Mouse (Mus musculus) urinary bladder, postnatal 25 days (tissue): ENCODE data around the gene Bspry.

Experiments used
- DNase-seq: peaks from one replicate; pipeline ENCODE4 v3.0.0; 2022; ENCODE audit warnings: low spot score

The Bspry gene

GRCm38 (mm10) chr4:62480709-62481605, 1.1 kb downstream of the Bspry start:
- DNase-seq, result no peak

GRCm38 (mm10) chr4:62484928-62485327, 5.1 kb downstream of the Bspry start:
- no peak for DNase-seq

DNA sequence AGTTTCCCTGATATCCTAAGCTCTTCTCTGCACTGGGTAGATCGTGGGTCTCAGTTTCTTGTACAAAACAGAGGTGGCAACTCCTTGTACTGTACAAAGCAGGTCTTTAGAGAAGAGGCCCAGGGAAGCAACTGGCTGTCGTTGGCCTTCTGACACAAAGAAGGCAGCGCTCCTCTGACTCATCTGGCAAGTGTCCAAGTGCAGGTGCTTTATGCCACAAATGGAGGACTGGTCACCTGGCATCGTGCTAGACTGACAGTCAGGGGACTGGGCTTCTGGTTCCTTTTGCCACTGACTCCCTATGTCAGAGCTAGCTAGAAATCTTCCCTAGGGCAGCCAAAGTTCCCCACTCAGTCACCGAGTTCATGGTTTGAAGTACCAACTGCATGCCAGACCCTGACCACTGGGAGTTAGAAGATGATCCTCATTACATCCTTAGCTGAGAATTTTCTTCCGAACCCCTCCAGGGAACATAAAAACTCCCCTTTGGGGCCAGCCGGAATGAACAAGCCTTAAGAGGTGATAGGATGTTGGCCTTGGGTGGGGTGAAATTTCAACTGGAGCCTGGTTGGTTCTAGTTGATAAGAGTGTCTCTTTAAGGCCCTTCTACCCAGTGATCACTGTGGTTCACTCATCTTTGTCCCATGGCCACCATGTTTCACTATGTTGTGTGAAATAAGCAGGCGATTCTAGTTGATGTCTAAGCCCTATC, 5.8 kb downstream of the Bspry start:
- peak; percentile 45 for DNase-seq

DNA sequence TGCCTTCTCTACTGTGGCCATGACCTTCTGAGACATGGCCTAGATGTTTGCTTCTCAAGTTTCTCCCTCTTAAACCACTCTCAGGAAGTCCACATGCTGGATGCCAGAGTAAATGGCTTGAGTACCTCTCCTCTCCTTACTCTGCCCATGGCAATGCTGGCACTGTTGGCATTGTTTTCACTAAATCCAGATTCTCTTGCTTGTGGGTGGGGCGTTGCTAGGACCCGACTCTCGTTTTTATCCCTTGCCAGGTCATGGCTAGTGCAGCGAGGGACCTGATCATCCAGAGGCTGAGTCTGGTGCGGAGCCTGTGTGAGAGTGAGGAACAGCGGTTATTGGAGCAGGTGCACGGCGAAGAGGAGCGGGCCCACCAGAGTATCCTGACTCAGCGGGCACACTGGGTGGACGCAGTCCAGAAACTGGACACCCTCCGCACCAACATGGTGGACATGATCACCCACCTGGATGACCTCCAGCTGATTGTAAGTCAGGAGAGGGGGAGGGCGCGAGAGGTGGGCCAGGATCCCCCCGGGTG, 6.4 kb downstream of the Bspry start:
- DNase-seq, result no peak

GRCm38 (mm10) chr4:62487172-62487571, 7.3 kb downstream of the Bspry start:
- DNase-seq, result no peak

DNA sequence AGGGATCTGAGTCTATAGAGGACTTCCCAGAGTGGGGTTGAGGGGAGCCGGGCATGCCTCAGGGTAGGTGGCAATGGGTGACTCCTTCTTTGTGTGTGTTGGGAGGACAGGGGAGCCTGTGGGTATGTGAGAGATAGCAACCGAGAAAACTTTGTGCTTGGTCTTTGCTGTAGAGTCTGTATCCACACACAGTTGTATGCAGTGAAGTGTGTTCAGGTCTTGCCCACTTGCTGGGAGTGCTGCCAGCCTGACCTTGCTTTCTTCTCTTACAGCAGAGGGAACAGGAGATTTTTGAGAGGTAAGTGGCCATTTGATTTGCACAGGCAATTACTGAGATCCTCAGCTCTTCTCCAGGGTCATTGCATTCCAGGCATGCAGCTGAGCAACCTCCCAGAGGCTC, 8.1 kb downstream of the Bspry start:
- no peak for DNase-seq

DNA sequence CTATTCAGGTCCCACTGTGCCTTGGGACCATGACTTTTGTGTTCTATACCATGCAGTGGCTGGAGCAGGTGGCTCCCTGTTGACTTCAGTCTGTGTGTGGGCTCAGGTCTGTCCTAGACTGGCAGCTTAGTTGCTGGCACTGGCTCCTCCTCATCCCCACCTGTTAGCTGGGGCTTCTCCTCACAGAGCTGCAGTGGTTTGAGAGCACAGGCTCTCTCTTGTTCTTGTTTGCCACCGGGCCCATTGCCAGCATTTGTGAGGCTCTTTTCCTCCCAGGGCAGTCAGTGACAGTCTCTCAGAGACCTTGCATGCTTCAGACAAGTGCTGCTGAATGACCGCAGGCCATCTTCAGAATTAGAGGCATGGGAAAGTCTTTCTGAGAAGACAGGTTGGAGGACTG, 12.8 kb downstream of the Bspry start:
- no peak for DNase-seq

DNA sequence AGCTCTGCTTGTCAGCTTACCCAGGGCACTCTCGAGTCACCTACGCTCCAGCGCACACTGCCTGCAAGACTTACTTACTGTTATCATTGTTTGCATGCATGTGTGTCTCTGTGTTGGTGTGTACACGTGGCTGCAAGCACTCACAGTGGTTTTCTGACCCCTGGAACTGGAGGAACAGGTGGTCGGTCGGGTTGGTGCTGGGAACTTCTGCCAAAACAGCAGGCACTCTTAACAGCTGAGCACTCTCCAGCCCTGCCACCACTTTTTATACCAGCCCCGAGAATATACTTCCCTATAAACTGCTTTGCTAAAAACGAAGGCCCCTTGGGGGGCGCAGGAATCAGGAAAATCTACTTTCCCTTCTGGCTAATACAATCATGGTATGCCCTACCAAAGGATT, 14.4 kb downstream of the Bspry start:
- DNase-seq, result no peak

GRCm38 (mm10) chr4:62495946-62496345, 16.1 kb downstream of the Bspry start:
- no peak for DNase-seq

DNA sequence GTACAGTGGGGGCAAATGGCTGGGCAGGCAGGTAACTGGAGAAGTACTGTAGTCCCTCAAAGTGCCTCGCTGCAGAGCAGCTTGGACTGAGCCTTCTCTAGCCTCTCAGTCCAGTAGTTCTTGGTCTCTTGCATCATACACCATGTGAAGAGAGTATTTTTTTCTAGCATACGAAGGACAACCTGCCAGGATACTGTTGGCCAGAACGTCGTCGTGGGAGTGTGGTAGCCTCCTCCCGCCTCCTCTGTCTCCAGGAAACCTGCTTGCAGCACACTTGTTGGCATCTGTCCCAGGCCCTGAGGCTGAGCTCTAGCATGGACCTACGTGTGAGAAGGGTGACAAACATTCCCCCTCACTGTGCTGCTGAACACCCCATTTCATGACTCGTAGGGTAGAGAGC, 17.0 kb downstream of the Bspry start:
- DNase-seq, result no peak

- no peak for DNase-seq
Observed at GRCm38 (mm10) chr4:62500799-62501198, 20.9 kb downstream of the Bspry start.

DNA sequence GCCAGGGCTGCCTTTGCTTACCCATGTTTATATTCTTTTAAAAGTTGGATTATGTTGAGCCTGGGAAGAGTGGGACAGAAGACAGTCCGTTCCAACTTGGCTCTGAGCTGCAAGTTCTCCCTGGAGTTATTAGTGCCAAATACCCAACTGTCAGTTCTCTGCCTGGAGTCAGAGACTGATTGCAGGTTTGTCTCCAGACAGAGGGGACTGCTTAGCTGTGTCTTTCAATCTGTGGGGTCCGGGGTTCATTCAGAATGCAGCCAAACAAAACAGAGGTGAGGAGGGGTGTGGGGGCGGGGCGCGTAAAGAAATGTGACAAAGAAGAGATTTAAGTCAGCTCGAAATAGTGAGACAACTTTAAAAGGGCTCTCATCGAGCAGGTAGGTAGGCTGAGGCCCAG, 21.7 kb downstream of the Bspry start:
- no peak for DNase-seq

GRCm38 (mm10) chr4:62501964-62502732, 22.3 kb downstream of the Bspry start:
- peak; percentile 81 for DNase-seq

DNA sequence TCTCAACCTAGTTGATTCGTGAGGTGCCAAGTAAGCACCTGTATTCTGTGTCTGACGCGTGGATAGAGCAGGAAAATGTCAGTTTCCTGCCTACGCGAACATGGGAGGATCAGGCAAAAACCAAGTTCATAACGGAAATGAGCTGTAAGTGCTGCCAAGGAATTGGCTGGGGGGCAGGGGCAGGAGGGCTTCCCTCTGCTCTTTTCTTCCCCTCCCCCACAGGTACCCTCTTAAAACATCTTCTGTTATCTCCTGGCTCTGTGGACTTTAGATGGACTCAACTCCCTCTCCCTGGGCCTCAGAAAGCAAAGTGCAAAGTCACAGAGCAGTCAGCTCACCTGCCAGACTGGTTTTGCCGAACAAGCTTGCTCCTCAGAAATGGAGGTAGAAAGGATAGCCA, 23.1 kb downstream of the Bspry start:
- DNase-seq, result no peak

DNA sequence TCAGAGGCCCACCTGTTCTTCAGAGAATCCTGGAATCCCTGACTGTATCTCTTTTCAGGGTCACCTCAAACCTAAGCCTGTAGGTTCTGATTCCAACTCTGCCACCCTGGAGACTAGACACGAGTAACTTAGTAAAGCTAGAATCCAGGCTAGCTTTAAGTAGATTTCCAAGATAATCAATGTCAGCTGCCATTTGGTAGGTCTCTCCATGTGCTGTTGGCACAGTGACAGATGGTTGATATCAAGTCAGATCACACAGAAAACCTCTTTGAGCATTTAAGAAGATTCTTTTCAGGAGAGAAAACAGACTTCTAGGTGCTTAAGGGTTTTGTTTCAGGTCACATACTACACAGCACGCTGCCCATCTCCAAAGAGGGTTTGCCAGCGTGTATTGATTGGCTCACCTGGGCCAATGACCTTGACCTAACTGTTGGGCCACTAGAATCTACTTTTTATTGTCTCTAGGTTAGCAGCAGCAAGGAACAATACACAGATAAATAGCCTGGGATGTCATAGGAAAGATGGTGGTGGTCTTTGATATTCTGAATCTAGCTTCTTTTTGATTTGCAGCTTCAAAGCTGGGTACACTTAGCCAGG, 23.6 kb downstream of the Bspry start, which contains the start of gene Hdhd3:
Hdhd3 (minus strand) TSS at position 94 of the 597 bp plus-strand sequence.
- DNase-seq, result no peak

DNA sequence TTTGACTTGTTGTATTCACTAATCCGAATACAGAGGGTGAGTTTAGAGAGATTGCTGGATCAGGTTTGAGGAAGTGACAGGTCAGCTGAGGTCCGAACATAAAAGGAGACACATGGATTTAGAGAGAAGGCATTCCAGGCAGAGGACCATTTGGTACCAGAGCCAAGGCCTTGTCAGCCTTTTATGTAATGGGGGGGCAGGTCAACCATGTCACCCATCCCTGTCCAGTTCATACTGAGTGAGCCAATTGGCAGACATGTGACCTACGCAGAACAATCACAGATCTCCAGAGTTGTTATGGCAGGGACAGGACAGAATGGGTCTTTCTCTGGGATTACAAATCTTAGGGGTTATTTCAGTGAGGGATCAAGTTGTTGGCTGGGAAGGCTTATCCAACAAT, 26.1 kb downstream of the Bspry start:
- no peak for DNase-seq

- DNase-seq, result no peak
Observed at GRCm38 (mm10) chr4:62506798-62507197, 26.9 kb downstream of the Bspry start.

DNA sequence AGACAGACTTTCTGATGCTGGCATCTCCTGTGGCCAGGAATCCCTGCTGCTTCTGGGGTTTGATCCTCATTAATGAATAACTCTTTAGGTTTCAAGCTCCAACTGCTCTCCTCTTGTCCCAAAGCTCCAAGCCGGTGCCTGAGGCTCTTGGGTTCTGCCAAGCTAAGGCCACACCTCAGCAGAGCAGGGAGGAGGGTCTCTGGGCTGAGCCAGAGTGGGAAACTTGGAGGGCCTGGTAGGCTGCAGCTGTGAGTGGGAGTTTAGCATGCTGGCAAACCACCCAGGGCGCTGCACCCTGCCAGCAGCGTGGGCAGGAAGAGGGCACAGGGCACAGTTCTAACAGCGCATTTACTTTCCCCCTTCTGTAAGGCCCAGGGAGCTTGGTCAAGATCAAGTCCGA, 29.0 kb downstream of the Bspry start:
- DNase-seq, result no peak

- no peak for DNase-seq
Observed at GRCm38 (mm10) chr4:62509946-62510345, 30.1 kb downstream of the Bspry start.

DNA sequence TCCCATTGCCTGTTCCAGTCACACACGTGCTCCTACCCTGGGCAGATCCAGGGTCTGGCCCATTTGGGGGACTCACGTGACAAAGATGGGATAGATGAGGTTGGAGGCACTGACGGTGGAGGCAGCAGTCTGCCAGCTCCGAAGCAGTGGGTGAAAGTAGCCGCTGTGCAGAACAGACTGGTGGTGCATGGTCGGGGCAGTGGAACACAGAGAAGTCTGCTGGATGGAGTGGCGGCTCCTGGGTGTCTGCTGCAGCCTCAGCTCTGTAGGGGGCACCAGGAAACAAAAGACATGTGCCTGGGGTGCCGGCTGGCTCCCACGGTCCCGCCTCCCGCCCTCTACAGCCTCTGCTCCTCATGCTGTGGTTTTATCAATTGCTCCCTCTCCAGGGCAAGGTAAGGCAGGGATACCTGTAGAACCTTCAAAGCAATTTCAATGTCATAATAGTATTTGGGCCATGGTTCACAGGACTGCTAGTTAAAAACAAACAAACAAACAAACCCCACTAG, 34.2 kb downstream of the Bspry start:
- no peak for DNase-seq

GRCm38 (mm10) chr4:62514995-62515394, 35.1 kb downstream of the Bspry start:
- no peak for DNase-seq

DNA sequence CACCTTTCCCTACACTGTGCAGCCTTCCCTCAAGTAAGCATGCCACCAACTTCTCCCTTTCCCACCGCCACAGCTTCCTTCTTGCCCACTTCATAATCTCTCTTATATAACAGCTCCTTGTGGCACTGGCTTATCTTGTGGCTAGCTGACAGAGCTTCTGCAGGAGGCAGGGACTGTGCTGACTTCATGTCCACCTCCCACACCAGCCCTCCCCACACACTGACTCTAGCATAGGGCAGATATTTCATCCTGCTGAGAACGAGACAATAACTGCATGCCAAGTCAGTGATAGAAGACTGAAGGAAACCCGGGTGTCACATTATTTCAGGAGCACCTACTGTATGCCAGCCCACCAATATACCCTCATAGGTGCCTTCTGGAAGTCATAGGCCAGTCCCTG, 35.6 kb downstream of the Bspry start:
- no peak for DNase-seq
